9 mouse cellular contexts compared by ENCODE assay signal in genomic region chr1:72873511-72874286, GRCm38 (mm10). TPM values are rescaled to one million over a fixed set of nuclear protein-coding genes. Genes with fewer than 3 reads are reported as not detected.
DNase-seq lines count a peak whose midpoint lies in the region; ATAC-seq and TF ChIP-seq lines count a peak whose summit lies in the region.
"Had no signal": no experiment of that assay in that cellular context is flagged by ENCODE, and none has a peak within 500 bp of the region (broad histone marks: within the 10 kb centered on the region; RNA-seq: fewer than 3 reads in every experiment).

No protein-coding gene starts in this region.

- DNase-seq in urinary bladder, adult 2 months (ENCODE audit: low spot score): peak; percentile 60
- DNase-seq in urinary bladder, postnatal 25 days (ENCODE audit: low spot score): no peak
- DNase-seq in kidney, postnatal 0 days (ENCODE audit: low spot score): peak; percentile 65
- DNase-seq in right cerebral cortex, postnatal 14 days: peak; percentile 73

- ATAC-seq in embryonic facial prominence, embryonic 12.5 days (ENCODE audit: insufficient number of reproducible peaks, insufficient read depth, low FRiP score, low TSS enrichment): no peak
- no peak for ATAC-seq in heart, embryonic 14.5 days (ENCODE audit: insufficient number of reproducible peaks, insufficient read depth, low FRiP score, low read depth)
- no peak; the same call in 1 of the 2 replicates for ATAC-seq in kidney, postnatal 0 days (replicated peaks; ENCODE audit: low FRiP score, low read depth)
- no peak for ATAC-seq in liver, embryonic 16.5 days (ENCODE audit: low read depth)
- no peak for ATAC-seq in CD4-positive, CD25-positive, alpha-beta regulatory T cell, adult 4 months

- H3K27me3 ChIP-seq in embryonic facial prominence, embryonic 12.5 days: no peaks in the 10 kb centered on the region
- H3K27me3 ChIP-seq in heart, embryonic 14.5 days (ENCODE audit: control insufficient read depth, insufficient read depth, low read length): no peaks in the 10 kb centered on the region
- H3K27me3 ChIP-seq in kidney, postnatal 0 days (ENCODE audit: insufficient read depth, low read length): no peaks in the 10 kb centered on the region
- peaks cover 67% of the 10 kb centered on the region for H3K27me3 ChIP-seq in liver, embryonic 16.5 days (ENCODE audit: control insufficient read depth, insufficient read depth, low read depth, low read length)

- H3K36me3 ChIP-seq in embryonic facial prominence, embryonic 12.5 days: peaks cover 4% of the 10 kb centered on the region; the same call in 1 of the 2 replicates
- peaks cover 4% of the 10 kb centered on the region; the same call in 1 of the 2 replicates for H3K36me3 ChIP-seq in heart, embryonic 14.5 days (ENCODE audit: control insufficient read depth, insufficient read depth, low read length)
- H3K36me3 ChIP-seq in kidney, postnatal 0 days (ENCODE audit: insufficient read depth, low read length): no peaks in the 10 kb centered on the region
- H3K36me3 ChIP-seq in liver, embryonic 16.5 days (ENCODE audit: control insufficient read depth, insufficient read depth): no peaks in the 10 kb centered on the region

- H3K4me3 ChIP-seq in embryonic facial prominence, embryonic 12.5 days: peak overlapping the region; percentile 72
- peak overlapping the region; percentile 75 to 79 for H3K4me3 ChIP-seq in heart, embryonic 14.5 days (ENCODE audit: control insufficient read depth in 1 of 2, insufficient read depth in 1 of 2, low read depth in 1 of 2, low read length in 2 of 2)
- H3K4me3 ChIP-seq in kidney, postnatal 0 days (replicated peaks; ENCODE audit: low read depth, low read length): peak overlapping the region; percentile 65
- H3K4me3 ChIP-seq in liver, embryonic 16.5 days (ENCODE audit: low read depth, low read length): peak overlapping the region; percentile 31

- no peak; the same call in 1 of the 2 replicates for TF ChIP-seq CTCF in kidney, postnatal 0 days (IDR thresholded peaks at IDR 0.05; ENCODE audit: low read depth)

- H3K9me3 ChIP-seq in embryonic facial prominence, embryonic 12.5 days: no peaks in the 10 kb centered on the region
- no peaks in the 10 kb centered on the region for H3K9me3 ChIP-seq in heart, embryonic 14.5 days (ENCODE audit: control insufficient read depth, low read length)
- no peaks in the 10 kb centered on the region for H3K9me3 ChIP-seq in kidney, postnatal 0 days (replicated peaks; ENCODE audit: low read length)
- no peaks in the 10 kb centered on the region for H3K9me3 ChIP-seq in liver, embryonic 16.5 days (replicated peaks; ENCODE audit: control insufficient read depth, low read length)

- peak overlapping the region; percentile 91 for H3K9ac ChIP-seq in embryonic facial prominence, embryonic 12.5 days
- peak overlapping the region; percentile 86 for H3K9ac ChIP-seq in heart, embryonic 14.5 days (ENCODE audit: low read length)
- peak overlapping the region; percentile 77 for H3K9ac ChIP-seq in kidney, postnatal 0 days (ENCODE audit: low read depth, low read length)
- no peak overlapping the region for H3K9ac ChIP-seq in liver, embryonic 16.5 days (ENCODE audit: low read depth, low read length)

- peak overlapping the region; percentile 95 for H3K27ac ChIP-seq in embryonic facial prominence, embryonic 12.5 days
- H3K27ac ChIP-seq in heart, embryonic 14.5 days (replicated peaks in 1 of 2; ENCODE audit: control insufficient read depth in 1 of 2, insufficient read depth in 1 of 2, low read depth in 2 of 2, low read length in 2 of 2): peak overlapping the region; percentile 88 to 89
- peak overlapping the region; percentile 86 for H3K27ac ChIP-seq in kidney, postnatal 0 days
- no peak overlapping the region for H3K27ac ChIP-seq in liver, embryonic 16.5 days (ENCODE audit: low read length)
- H3K27ac ChIP-seq: macrophage had no signal

- H3K4me1 ChIP-seq in embryonic facial prominence, embryonic 12.5 days: peaks cover 36% of the 10 kb centered on the region
- H3K4me1 ChIP-seq in heart, embryonic 14.5 days (ENCODE audit: control insufficient read depth in 2 of 2, insufficient read depth in 2 of 2, low read length in 2 of 2): peaks cover 13 to 36% of the 10 kb centered on the region in 2 experiments
- H3K4me1 ChIP-seq in kidney, postnatal 0 days (replicated peaks; ENCODE audit: insufficient read depth, low read length): peaks cover 16% of the 10 kb centered on the region
- H3K4me1 ChIP-seq in liver, embryonic 16.5 days (ENCODE audit: control insufficient read depth, low read depth, low read length): peaks cover 6% of the 10 kb centered on the region

- under 1% methylated on average over 43 of the region's 43 CpGs for WGBS in embryonic facial prominence, embryonic 12.5 days
- WGBS in heart, embryonic 14.5 days: under 1% methylated on average over 43 of the region's 43 CpGs
- under 1% methylated on average over 43 of the region's 43 CpGs for WGBS in kidney, postnatal 0 days
- under 1% methylated on average over 43 of the region's 43 CpGs for WGBS in liver, embryonic 16.5 days (ENCODE audit: insufficient replicate concordance)

- H3K4me2 ChIP-seq in embryonic facial prominence, embryonic 12.5 days (replicated peaks): peak overlapping the region; percentile 77
- peak overlapping the region; percentile 98 for H3K4me2 ChIP-seq in heart, embryonic 14.5 days (ENCODE audit: low read length)
- H3K4me2 ChIP-seq in kidney, postnatal 0 days (ENCODE audit: low read length): peak overlapping the region; percentile 91
- peak overlapping the region; percentile 17; the same call in 1 of the 2 replicates for H3K4me2 ChIP-seq in liver, embryonic 16.5 days (ENCODE audit: low read depth, low read length)

RNA-seq across cellular contexts. Expression of gene Igfbp5, which starts 1.0 kb away (rescaled TPM):
- 58.6 and 85.5 TPM in 2 replicates for polyA plus RNA-seq in urinary bladder, adult 2 months (2012; rRNA removed)
- polyA plus RNA-seq in embryonic facial prominence, embryonic 12.5 days (2016; fragmentation: Nextera tagmentation; extraction: Ambion mirVana): 142 and 150 TPM in 2 replicates
- polyA plus RNA-seq in heart, embryonic 14.5 days (2014; fragmentation: Nextera tagmentation; extraction: Ambion mirVana): 64.3 and 90.1 TPM in 2 replicates
- 87.7 and 95.0 TPM in 2 replicates for polyA plus RNA-seq in kidney, postnatal 0 days (2015; fragmentation: Nextera tagmentation; extraction: Ambion mirVana)
- 1.0 and 1.7 TPM in 2 replicates for polyA plus RNA-seq in liver, embryonic 16.5 days (2015; fragmentation: Nextera tagmentation; extraction: Ambion mirVana)
- polyA plus RNA-seq in CD4-positive, CD25-positive, alpha-beta regulatory T cell, adult 4 months (2017; shearing (Covaris generic)): not detected

RNA-seq across cellular contexts. Expression of gene Igfbp2, which starts 49.4 kb away (rescaled TPM):
- 874 and 1,097 TPM in 2 replicates for polyA plus RNA-seq in urinary bladder, adult 2 months (2012; rRNA removed)
- polyA plus RNA-seq in embryonic facial prominence, embryonic 12.5 days (2016; fragmentation: Nextera tagmentation; extraction: Ambion mirVana): 429 and 434 TPM in 2 replicates
- 53.2 and 67.5 TPM in 2 replicates for polyA plus RNA-seq in heart, embryonic 14.5 days (2014; fragmentation: Nextera tagmentation; extraction: Ambion mirVana)
- 116 and 123 TPM in 2 replicates for polyA plus RNA-seq in kidney, postnatal 0 days (2015; fragmentation: Nextera tagmentation; extraction: Ambion mirVana)
- 13.4 and 17.9 TPM in 2 replicates for polyA plus RNA-seq in liver, embryonic 16.5 days (2015; fragmentation: Nextera tagmentation; extraction: Ambion mirVana)
- not detected for polyA plus RNA-seq in CD4-positive, CD25-positive, alpha-beta regulatory T cell, adult 4 months (2017; shearing (Covaris generic))
- polyA plus RNA-seq: macrophage had no signal

Comparison
In these comparisons a context has a peak if more than half of its experiments do, and no peak if none do; other contexts are left out.
1. H3K4me2 ChIP-seq: peak in every context shown above with its lines; median percentile 98 in heart, embryonic 14.5 days; 91 in kidney, postnatal 0 days; 77 in embryonic facial prominence, embryonic 12.5 days; 17 in liver, embryonic 16.5 days.
2. RNA of gene Igfbp5, which starts 1.0 kb away (polyA plus RNA-seq): 142 to 150 TPM in embryonic facial prominence, embryonic 12.5 days, 64.3 to 90.1 TPM in heart, embryonic 14.5 days, 87.7 to 95.0 TPM in kidney, postnatal 0 days and 58.6 to 85.5 TPM in urinary bladder, adult 2 months; 1.0 to 1.7 TPM in liver, embryonic 16.5 days and not detected in CD4-positive, CD25-positive, alpha-beta regulatory T cell, adult 4 months; every median in the first group is over 10 times any median in the second.
3. RNA of gene Igfbp2, which starts 49.4 kb away (polyA plus RNA-seq): 874 to 1,097 TPM in urinary bladder, adult 2 months, 429 to 434 TPM in embryonic facial prominence, embryonic 12.5 days, 116 to 123 TPM in kidney, postnatal 0 days, 53.2 to 67.5 TPM in heart, embryonic 14.5 days and 13.4 to 17.9 TPM in liver, embryonic 16.5 days; not detected in CD4-positive, CD25-positive, alpha-beta regulatory T cell, adult 4 months; every median in the first group is over 10 times any median in the second.
4. Peak in every context shown above with its lines, with median percentiles within 50 percentile points of each other: H3K4me3 ChIP-seq.